Mouse (Mus musculus): ENCODE results near the gene Tmem210.

DNA sequence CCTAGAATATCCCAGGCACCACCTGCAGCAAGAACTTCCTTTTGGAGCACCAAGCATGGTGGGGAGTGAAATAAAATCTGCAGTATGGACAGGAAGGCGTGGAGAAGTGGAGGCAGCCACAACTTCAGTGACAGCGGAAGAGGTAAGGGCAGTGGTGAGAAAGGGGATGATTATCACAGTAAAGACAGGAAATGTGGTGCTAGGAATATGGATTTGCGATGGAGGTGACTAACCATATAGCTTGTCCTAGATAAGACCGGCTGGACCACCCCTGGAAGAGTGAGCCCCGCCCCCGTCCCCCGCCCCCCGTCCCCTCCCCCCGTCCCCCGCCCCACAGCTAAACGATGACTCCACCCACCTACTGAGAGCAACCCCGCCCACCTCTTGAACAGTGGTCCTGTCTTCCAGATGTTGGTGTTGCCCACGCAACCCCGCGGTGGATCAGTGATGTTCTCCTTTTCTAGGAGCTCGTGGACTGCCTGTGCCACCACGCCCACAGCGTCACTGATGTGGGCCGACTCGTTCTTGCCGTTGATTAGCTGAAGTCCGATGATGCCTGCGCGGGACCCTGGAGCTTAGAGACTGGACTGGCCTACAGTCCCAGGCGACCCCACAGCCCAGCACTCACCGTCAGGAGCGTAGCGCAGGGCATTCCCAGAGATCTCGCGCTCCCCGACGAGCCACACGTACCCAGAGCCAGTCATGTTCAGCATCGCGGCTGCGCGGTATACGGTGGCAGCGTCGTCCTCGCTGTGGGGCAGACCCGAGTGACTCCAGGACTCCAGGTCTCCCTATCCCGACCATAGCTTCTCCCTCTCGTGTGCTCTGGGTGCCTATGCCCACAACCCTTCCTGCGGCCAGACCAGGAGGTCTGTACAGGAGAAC lies 17.0 kb downstream of the Tmem210 start:
- no peak for TF ChIP-seq CTCF (IDR thresholded peaks at IDR 0.05; ENCODE audit: low read depth, low read length)
- TF ChIP-seq GATA1 (IDR thresholded peaks at IDR 0.05; ENCODE audit: borderline replicate concordance, low read length): no peak
- TF ChIP-seq POLR2AphosphoS5 (IDR thresholded peaks at IDR 0.05; ENCODE audit: insufficient replicate concordance, low read depth, low read length): no peak
- TF ChIP-seq TAL1 (conservative IDR thresholded peaks at IDR 0.05; ENCODE audit: low read depth, low read length): no peak
- no peak for TF ChIP-seq GATA2 (IDR thresholded peaks at IDR 0.05; ENCODE audit: borderline replicate concordance, low read depth, low read length)

Measured in G1E (cell line).